Mouse (Mus musculus): ENCODE data around the gene Chrdl1. TPM values are rescaled to one million over a fixed set of nuclear protein-coding genes. Genes with fewer than 3 reads are reported as not detected.

Chrdl1 gene
- polyA plus RNA-seq, 1 experiment from 2014 or later, result 14.3 TPM

- 41% methylated on average over 5 of the region's 5 CpGs for WGBS
- DNase-seq (ENCODE audit: low spot score), result no peak
- Histone ChIP-seq H3K4me3 (no peak overlapping the region), H3K27me3 (ENCODE audit: low read depth, poor library complexity, severe bottlenecking) (peaks cover 46% of the 10 kb centered on the region), H3K27ac (no peak overlapping the region), H3K4me1 (no peaks in the 10 kb centered on the region), H3K36me3 (no peaks in the 10 kb centered on the region), H3K9me3 (replicated peaks) (no peaks in the 10 kb centered on the region)
Measured at GRCm38 (mm10) chrX:143275202-143275601, 118.9 kb downstream of the Chrdl1 start.

DNA sequence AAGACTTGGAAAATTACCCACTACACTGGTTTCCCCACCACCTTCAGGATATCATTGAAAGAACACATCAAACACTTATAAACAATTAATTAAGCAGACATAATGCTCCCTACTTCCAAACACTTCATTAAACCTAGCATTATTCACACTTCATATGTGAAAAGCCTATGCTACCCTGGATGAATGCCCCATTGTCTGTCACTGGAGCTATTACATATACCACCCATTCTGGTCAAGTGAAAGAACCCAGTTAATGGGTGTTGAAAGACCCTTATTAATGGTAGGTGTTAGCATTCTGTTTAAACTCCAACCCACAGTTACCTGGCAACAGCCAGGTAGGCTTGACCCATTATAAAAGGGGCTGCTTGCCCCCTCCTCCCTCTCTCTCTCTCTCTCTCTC is 143.4 kb downstream of the Chrdl1 start:
- no peak for DNase-seq (ENCODE audit: low spot score)
- Histone ChIP-seq H3K27ac (no peak overlapping the region), H3K9me3 (replicated peaks) (no peaks in the 10 kb centered on the region), H3K36me3 (no peaks in the 10 kb centered on the region), H3K27me3 (ENCODE audit: low read depth, poor library complexity, severe bottlenecking) (peaks cover 55% of the 10 kb centered on the region), H3K4me1 (no peaks in the 10 kb centered on the region), H3K4me3 (no peak overlapping the region)

Other genes with a start within 250 kb of the Chrdl1 start
- 6.1 and 8.0 TPM in 2 replicates for gene Pak3, start 124.3 kb upstream of the Chrdl1 start, polyA plus RNA-seq (2016; fragmentation: Nextera tagmentation; extraction: Ambion mirVana)

All from limb, embryonic 10.5 days (tissue).